In genomic region chr16:13354431-13354830, GRCm38 (mm10) we compare ENCODE assay signal across 20 mouse cellular contexts.
DNase-seq lines count a peak whose midpoint lies in the region; ATAC-seq lines count a peak whose summit lies in the region.
"Had no signal": no experiment of that assay in that cellular context is flagged by ENCODE, and none has a peak within 500 bp of the region (broad histone marks: within the 10 kb centered on the region; RNA-seq: fewer than 3 reads in every experiment).

No protein-coding gene starts in this region.

- ATAC-seq in forebrain, embryonic 12.5 days (ENCODE audit: low FRiP score): no peak
- no peak for ATAC-seq in hindbrain, embryonic 15.5 days (ENCODE audit: low FRiP score, low read depth)
- ATAC-seq in hindbrain, embryonic 13.5 days (ENCODE audit: low FRiP score): no peak
- ATAC-seq in midbrain, embryonic 16.5 days: no peak
- ATAC-seq in midbrain, embryonic 15.5 days (replicated peaks): no peak
- ATAC-seq: intestine, embryonic 16.5 days had no signal

- no peaks in the 10 kb centered on the region for H3K27me3 ChIP-seq in forebrain, embryonic 10.5 days (ENCODE audit: poor library complexity, severe bottlenecking)
- H3K27me3 ChIP-seq in forebrain, embryonic 12.5 days: no peaks in the 10 kb centered on the region
- no peaks in the 10 kb centered on the region for H3K27me3 ChIP-seq in hindbrain, embryonic 15.5 days
- no peaks in the 10 kb centered on the region for H3K27me3 ChIP-seq in hindbrain, embryonic 13.5 days
- H3K27me3 ChIP-seq in midbrain, embryonic 16.5 days (ENCODE audit: control insufficient read depth, insufficient read depth, low read depth, low read length): no peaks in the 10 kb centered on the region
- no peaks in the 10 kb centered on the region for H3K27me3 ChIP-seq in midbrain, embryonic 15.5 days (replicated peaks)
- H3K27me3 ChIP-seq: CH12.LX; embryonic facial prominence, embryonic 15.5 days had no signal

- H3K9ac ChIP-seq in forebrain, embryonic 12.5 days: no peak overlapping the region
- no peak overlapping the region for H3K9ac ChIP-seq in hindbrain, embryonic 15.5 days
- no peak overlapping the region for H3K9ac ChIP-seq in hindbrain, embryonic 13.5 days
- no peak overlapping the region for H3K9ac ChIP-seq in midbrain, embryonic 16.5 days (ENCODE audit: low read depth, low read length)
- H3K9ac ChIP-seq in midbrain, embryonic 15.5 days: no peak overlapping the region
- H3K9ac ChIP-seq: embryonic facial prominence, embryonic 15.5 days; hindbrain, embryonic 14.5 days had no signal

- no peaks in the 10 kb centered on the region for H3K9me3 ChIP-seq in forebrain, embryonic 10.5 days
- H3K9me3 ChIP-seq in forebrain, embryonic 12.5 days: no peaks in the 10 kb centered on the region
- H3K9me3 ChIP-seq in hindbrain, embryonic 15.5 days: no peaks in the 10 kb centered on the region
- no peaks in the 10 kb centered on the region for H3K9me3 ChIP-seq in hindbrain, embryonic 13.5 days
- no peaks in the 10 kb centered on the region for H3K9me3 ChIP-seq in midbrain, embryonic 16.5 days (replicated peaks; ENCODE audit: control insufficient read depth, low read length, poor library complexity, severe bottlenecking)
- H3K9me3 ChIP-seq in midbrain, embryonic 15.5 days: no peaks in the 10 kb centered on the region
- H3K9me3 ChIP-seq: embryonic facial prominence, embryonic 15.5 days had no signal

- H3K36me3 ChIP-seq in forebrain, embryonic 10.5 days (replicated peaks): no peaks in the 10 kb centered on the region
- H3K36me3 ChIP-seq in forebrain, embryonic 12.5 days (replicated peaks): no peaks in the 10 kb centered on the region
- H3K36me3 ChIP-seq in hindbrain, embryonic 15.5 days: no peaks in the 10 kb centered on the region
- H3K36me3 ChIP-seq in hindbrain, embryonic 13.5 days: no peaks in the 10 kb centered on the region
- no peaks in the 10 kb centered on the region for H3K36me3 ChIP-seq in midbrain, embryonic 16.5 days (ENCODE audit: control insufficient read depth, insufficient read depth, low read length)
- no peaks in the 10 kb centered on the region for H3K36me3 ChIP-seq in midbrain, embryonic 15.5 days (replicated peaks)
- H3K36me3 ChIP-seq: embryonic facial prominence, embryonic 15.5 days had no signal

- no peak overlapping the region for H3K4me2 ChIP-seq in forebrain, embryonic 12.5 days
- no peak overlapping the region for H3K4me2 ChIP-seq in hindbrain, embryonic 15.5 days
- no peak overlapping the region for H3K4me2 ChIP-seq in hindbrain, embryonic 13.5 days
- H3K4me2 ChIP-seq in midbrain, embryonic 16.5 days (ENCODE audit: low read length): no peak overlapping the region
- no peak overlapping the region for H3K4me2 ChIP-seq in midbrain, embryonic 15.5 days
- H3K4me2 ChIP-seq: embryonic facial prominence, embryonic 15.5 days; hindbrain, embryonic 14.5 days had no signal

- H3K4me3 ChIP-seq in forebrain, embryonic 10.5 days: no peak overlapping the region
- no peak overlapping the region for H3K4me3 ChIP-seq in forebrain, embryonic 12.5 days (replicated peaks)
- H3K4me3 ChIP-seq in hindbrain, embryonic 15.5 days: no peak overlapping the region
- no peak overlapping the region for H3K4me3 ChIP-seq in hindbrain, embryonic 13.5 days
- H3K4me3 ChIP-seq in midbrain, embryonic 16.5 days (ENCODE audit: low read depth, low read length): no peak overlapping the region
- H3K4me3 ChIP-seq in midbrain, embryonic 15.5 days: no peak overlapping the region
- H3K4me3 ChIP-seq: embryonic facial prominence, embryonic 15.5 days; heart, adult 2 months had no signal

- 0 out of 2 replicates have a peak overlapping the region, but pooled peaks have one; percentile 17 for H3K27ac ChIP-seq in forebrain, embryonic 10.5 days
- no peak overlapping the region for H3K27ac ChIP-seq in forebrain, embryonic 12.5 days
- 0 out of 2 replicates have a peak overlapping the region, but pooled peaks have one; percentile 27 for H3K27ac ChIP-seq in hindbrain, embryonic 15.5 days (replicated peaks)
- no peak overlapping the region for H3K27ac ChIP-seq in hindbrain, embryonic 13.5 days
- peak overlapping the region; percentile 17; the same call in 1 of the 2 replicates for H3K27ac ChIP-seq in midbrain, embryonic 16.5 days (ENCODE audit: low read length)
- H3K27ac ChIP-seq in midbrain, embryonic 15.5 days: no peak overlapping the region
- H3K27ac ChIP-seq: heart, adult 2 months; hindbrain, embryonic 14.5 days; kidney, postnatal 0 days had no signal

- peaks cover 29% of the 10 kb centered on the region for H3K4me1 ChIP-seq in forebrain, embryonic 10.5 days
- peaks cover 17% of the 10 kb centered on the region for H3K4me1 ChIP-seq in forebrain, embryonic 12.5 days
- H3K4me1 ChIP-seq in hindbrain, embryonic 15.5 days (replicated peaks): peaks cover 28% of the 10 kb centered on the region
- H3K4me1 ChIP-seq in hindbrain, embryonic 13.5 days (replicated peaks): peaks cover 34% of the 10 kb centered on the region
- H3K4me1 ChIP-seq in midbrain, embryonic 16.5 days (ENCODE audit: control insufficient read depth, insufficient read depth, low read length): peaks cover 20% of the 10 kb centered on the region
- peaks cover 27% of the 10 kb centered on the region for H3K4me1 ChIP-seq in midbrain, embryonic 15.5 days

- WGBS in forebrain, embryonic 10.5 days: 82% methylated on average over 5 of the region's 5 CpGs
- 83% methylated on average over 5 of the region's 5 CpGs for WGBS in forebrain, embryonic 12.5 days
- WGBS in hindbrain, embryonic 15.5 days: 65% methylated on average over 5 of the region's 5 CpGs
- 67% methylated on average over 5 of the region's 5 CpGs for WGBS in hindbrain, embryonic 13.5 days
- 62% methylated on average over 5 of the region's 5 CpGs for WGBS in midbrain, embryonic 16.5 days
- 58% methylated on average over 5 of the region's 5 CpGs for WGBS in midbrain, embryonic 15.5 days

- no peak for DNase-seq in forebrain, embryonic 10.5 days (ENCODE audit: extremely low spot score, low spot score)
- DNase-seq in testis, postnatal 14 days (ENCODE audit: low spot score): no peak
- DNase-seq: cerebellum, adult 18-20 months; cerebellum, postnatal 25 days; gastrocnemius, postnatal 14 days; heart, adult 2 months; left cerebral cortex, postnatal 4 days; lung, adult 18-20 months; right cerebral cortex, postnatal 14 days; spleen, adult 18-20 months had no signal

Comparison
In these comparisons a context has a peak if more than half of its experiments do, and no peak if none do; other contexts are left out.
1. H3K27ac ChIP-seq: peak in forebrain, embryonic 10.5 days (single experiment), hindbrain, embryonic 15.5 days (single experiment) and midbrain, embryonic 16.5 days (single experiment); none in forebrain, embryonic 12.5 days (single experiment), hindbrain, embryonic 13.5 days (single experiment) and midbrain, embryonic 15.5 days (single experiment).